Mouse (Mus musculus): Measurements from ENCODE around the gene Etfbkmt. TPM values are rescaled to one million over a fixed set of nuclear protein-coding genes. Genes with fewer than 3 reads are reported as not detected.
A peak's percentile ranks its signal among the peaks of the same experiment; 100 is the strongest.
"Not testable (repeated sequence)": the region's sequence is repeated elsewhere in the genome, so short reads cannot be mapped to it uniquely, and the experiment has no call there.

Gene Etfbkmt
- polyA plus RNA-seq, 1 experiment from 2014 or later, result 12.7 TPM

DNA sequence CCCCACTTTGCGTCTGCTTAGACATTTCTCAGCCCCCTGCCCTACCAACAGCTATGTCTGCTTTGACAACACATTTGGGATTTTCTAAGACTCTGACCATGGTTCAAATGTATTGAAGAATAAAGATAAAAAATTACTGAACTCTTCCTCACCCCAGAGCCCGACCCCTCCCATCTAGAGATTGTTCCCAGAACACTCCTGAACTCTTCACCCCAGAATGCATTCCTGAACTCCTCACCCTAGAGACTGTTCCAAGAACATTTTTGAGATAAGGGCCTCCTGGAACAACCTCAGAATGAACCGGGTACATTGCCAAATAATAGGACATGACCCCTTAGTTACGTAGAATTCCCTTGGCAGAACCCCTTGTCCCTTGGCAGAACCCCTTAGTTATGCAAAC, 27.4 kb downstream of the Etfbkmt start:
- H3K4me1 ChIP-seq; H3K4me3 ChIP-seq; H3K27ac ChIP-seq; H3K27me3 ChIP-seq; H3K4me2 ChIP-seq; ATAC-seq (ENCODE audit: insufficient number of reproducible peaks, low FRiP score, low TSS enrichment, low read depth); H3K9ac ChIP-seq; H3K9me3 ChIP-seq: not testable (repeated sequence)
- 83% methylated on average over 3 of the region's 4 CpGs for WGBS
- H3K36me3 ChIP-seq, result peaks cover 30% of the 10 kb centered on the region

DNA sequence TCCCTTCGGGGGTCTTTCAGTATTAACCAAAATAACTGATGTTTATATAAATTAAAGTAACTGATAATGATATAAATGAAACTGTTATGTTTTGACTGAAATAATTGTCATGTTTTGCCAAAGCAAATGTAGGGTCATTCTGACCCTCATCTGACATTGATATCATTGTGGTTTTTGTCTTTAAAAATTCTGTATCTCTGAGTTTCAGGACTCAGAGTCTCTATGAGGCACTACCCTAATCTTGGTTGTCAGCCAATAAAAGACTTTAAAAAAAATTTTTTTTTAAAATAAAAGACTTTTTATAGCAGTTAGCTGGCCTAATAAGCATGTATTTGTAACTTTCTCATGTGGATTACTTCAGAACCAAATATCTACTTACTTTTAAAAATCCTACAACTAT, 28.0 kb downstream of the Etfbkmt start:
- ATAC-seq (ENCODE audit: insufficient number of reproducible peaks, low FRiP score, low TSS enrichment, low read depth), result no peak
- no peaks in the 10 kb centered on the region for H3K9me3 ChIP-seq
- no peak overlapping the region for H3K4me3 ChIP-seq
- no peaks in the 10 kb centered on the region for H3K27me3 ChIP-seq
- H3K4me2 ChIP-seq, result no peak overlapping the region
- 95% methylated on average over 1 of the region's 1 CpGs for WGBS
- H3K36me3 ChIP-seq, result peaks cover 28% of the 10 kb centered on the region
- H3K27ac ChIP-seq, result no peak overlapping the region
- no peaks in the 10 kb centered on the region for H3K4me1 ChIP-seq
- H3K9ac ChIP-seq, result no peak overlapping the region

DNA sequence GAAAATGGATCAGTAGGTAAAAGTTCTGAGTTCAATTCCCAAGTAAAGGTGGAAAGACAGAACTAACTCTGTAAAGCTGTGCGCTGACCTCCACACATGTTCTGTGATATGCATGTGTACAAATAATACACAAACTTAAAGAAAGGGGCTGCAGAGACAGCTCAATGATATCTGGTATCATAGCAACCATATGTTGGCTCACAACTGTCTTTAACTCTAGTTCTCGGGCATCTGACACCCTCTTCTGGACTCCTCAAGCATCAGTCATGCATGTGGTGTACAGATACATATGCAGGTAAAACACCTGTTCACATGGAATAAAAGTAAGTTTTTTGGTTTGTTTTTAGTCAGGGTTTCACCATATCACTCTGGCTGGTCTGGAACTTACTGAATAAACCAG, 28.8 kb downstream of the Etfbkmt start:
- ATAC-seq (ENCODE audit: insufficient number of reproducible peaks, low FRiP score, low TSS enrichment, low read depth), result no peak
- WGBS, result 95% methylated on average over 2 of the region's 2 CpGs
- H3K27ac ChIP-seq, result no peak overlapping the region
- peaks cover 25% of the 10 kb centered on the region for H3K36me3 ChIP-seq
- H3K27me3 ChIP-seq, result no peaks in the 10 kb centered on the region
- H3K9ac ChIP-seq, result no peak overlapping the region
- no peaks in the 10 kb centered on the region for H3K9me3 ChIP-seq
- no peak overlapping the region for H3K4me3 ChIP-seq
- H3K4me1 ChIP-seq, result no peaks in the 10 kb centered on the region
- H3K4me2 ChIP-seq, result no peak overlapping the region

DNA sequence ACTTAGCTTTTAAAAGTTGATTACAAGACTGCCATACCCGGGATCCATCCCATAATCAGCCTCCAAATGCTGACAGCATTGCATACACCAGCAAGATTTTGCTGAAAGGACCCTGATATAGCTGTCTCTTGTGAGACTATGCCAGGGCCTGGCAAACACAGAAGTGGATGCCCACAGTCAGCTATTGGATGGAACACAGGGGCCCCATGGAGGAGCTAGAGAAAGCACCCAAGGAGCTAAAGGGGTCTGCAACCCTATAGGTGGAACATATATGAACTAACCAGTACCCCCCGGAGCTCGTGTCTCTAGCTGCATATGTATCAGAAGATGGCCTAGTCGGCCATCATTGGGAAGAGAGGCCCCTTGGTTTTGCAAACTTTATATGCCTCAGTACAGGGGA, 30.3 kb downstream of the Etfbkmt start:
- not testable (repeated sequence) for H3K4me3 ChIP-seq; H3K4me1 ChIP-seq; H3K9me3 ChIP-seq; H3K27ac ChIP-seq; H3K4me2 ChIP-seq; H3K27me3 ChIP-seq; ATAC-seq (ENCODE audit: insufficient number of reproducible peaks, low FRiP score, low TSS enrichment, low read depth); H3K9ac ChIP-seq
- 95% methylated on average over 4 of the region's 4 CpGs for WGBS
- H3K36me3 ChIP-seq, result peaks cover 25% of the 10 kb centered on the region

DNA sequence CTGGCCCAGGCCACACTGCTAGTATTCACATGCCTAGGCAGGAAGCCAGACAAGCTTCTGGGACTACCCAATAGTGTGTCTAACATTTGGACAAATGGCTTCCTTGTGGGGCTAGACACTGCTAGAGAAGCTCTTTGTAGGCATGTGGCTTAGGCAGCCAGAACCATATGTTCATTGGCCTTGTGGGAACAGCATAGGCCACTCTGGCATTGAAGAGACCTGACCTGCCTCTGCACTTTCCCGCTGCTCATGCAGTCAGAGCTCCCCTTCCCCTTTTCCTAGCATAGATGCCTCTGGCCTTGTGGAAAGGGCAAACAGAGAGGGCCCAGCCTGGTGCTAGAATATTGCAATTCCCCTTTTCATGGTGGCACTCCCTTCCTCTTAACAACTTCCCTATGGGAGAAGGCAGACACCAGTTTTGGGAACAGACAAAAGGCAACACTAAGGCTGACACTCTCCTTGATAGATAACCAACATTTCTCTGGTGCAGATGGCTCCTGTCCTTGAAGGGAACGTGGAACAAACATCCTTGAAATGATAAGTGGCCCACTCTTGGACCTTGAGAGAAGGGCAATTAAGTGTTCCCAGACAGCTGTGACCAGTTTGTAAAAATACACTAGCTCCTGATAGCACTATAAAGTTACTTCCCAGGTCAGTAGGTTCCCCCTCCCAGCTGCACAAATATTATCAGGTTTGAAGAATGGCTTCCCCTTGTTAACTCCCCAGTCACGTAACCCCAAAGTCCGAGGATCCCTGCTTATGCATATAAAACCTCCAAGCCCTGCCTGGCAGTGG, 34.4 kb downstream of the Etfbkmt start:
- no peaks in the 10 kb centered on the region for H3K27me3 ChIP-seq
- H3K4me3 ChIP-seq, result no peak overlapping the region
- no peaks in the 10 kb centered on the region for H3K9me3 ChIP-seq
- no peak overlapping the region for H3K4me2 ChIP-seq
- no peaks in the 10 kb centered on the region for H3K4me1 ChIP-seq
- H3K9ac ChIP-seq, result no peak overlapping the region
- H3K27ac ChIP-seq, result no peak overlapping the region
- peaks cover 36% of the 10 kb centered on the region for H3K36me3 ChIP-seq
- ATAC-seq (ENCODE audit: insufficient number of reproducible peaks, low FRiP score, low TSS enrichment, low read depth), result no peak
- 64% methylated on average over 4 of the region's 4 CpGs for WGBS

DNA sequence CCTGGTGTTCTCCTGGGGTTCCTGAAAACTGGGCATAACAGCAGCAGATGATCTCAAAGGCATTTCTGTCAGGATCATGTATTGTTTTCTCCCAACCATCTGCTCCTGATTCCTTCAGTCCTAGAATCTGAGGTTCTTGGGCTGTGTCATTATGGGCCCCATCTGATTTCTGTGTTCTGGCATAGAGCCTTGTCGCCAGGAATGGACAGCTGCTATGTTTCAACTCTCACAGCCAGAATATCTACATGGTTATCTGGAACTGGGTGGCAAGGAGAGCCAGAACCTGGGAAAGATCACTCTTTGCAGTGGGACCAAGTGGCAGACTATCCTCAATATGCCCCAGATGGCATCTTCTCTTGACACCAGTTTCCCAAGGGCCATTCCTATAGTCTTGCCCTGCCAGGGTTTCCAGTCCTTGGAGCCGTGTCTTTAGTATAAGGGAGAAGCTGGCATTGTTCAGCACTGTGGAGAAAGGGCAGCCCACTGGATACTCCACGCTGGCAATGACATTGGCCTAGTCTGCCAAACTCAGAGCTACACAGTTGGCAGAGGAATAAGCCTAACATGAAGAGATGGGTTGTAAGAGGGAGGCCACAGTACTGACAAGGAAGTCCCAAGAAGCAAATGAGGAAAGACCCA, 35.4 kb downstream of the Etfbkmt start:
- Histone ChIP-seq H3K9ac (no peak overlapping the region), H3K36me3 (peaks cover 41% of the 10 kb centered on the region), H3K4me1 (no peaks in the 10 kb centered on the region), H3K9me3 (no peaks in the 10 kb centered on the region), H3K4me2 (no peak overlapping the region), H3K4me3 (no peak overlapping the region), H3K27me3 (no peaks in the 10 kb centered on the region), H3K27ac (no peak overlapping the region)
- WGBS, result 96% methylated on average over 3 of the region's 3 CpGs
- ATAC-seq (ENCODE audit: insufficient number of reproducible peaks, low FRiP score, low TSS enrichment, low read depth), result no peak

DNA sequence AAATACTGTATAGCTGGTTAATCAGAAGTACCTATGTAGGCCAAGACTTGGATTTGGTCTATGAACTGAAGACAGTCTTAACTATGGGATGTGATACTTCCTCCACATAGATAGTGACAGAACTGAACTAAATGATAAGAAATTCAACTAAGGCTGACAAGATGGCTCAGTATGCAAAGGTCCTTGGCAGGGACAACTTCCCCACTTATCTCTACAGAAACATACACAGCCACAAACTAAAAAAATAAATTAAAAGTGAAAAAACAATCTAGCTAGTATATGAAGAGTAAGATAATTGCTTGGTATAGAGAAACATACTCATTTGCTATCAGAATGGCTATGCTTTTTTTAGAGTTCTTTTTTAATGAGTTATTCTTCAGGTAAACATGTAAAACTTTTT, 39.4 kb downstream of the Etfbkmt start:
- Histone ChIP-seq H3K4me2 (no peak overlapping the region), H3K9me3 (no peaks in the 10 kb centered on the region), H3K4me1 (no peaks in the 10 kb centered on the region), H3K4me3 (no peak overlapping the region), H3K27me3 (no peaks in the 10 kb centered on the region), H3K9ac (no peak overlapping the region), H3K27ac (no peak overlapping the region), H3K36me3 (peaks cover 64% of the 10 kb centered on the region)
- ATAC-seq (ENCODE audit: insufficient number of reproducible peaks, low FRiP score, low TSS enrichment, low read depth), result no peak

DNA sequence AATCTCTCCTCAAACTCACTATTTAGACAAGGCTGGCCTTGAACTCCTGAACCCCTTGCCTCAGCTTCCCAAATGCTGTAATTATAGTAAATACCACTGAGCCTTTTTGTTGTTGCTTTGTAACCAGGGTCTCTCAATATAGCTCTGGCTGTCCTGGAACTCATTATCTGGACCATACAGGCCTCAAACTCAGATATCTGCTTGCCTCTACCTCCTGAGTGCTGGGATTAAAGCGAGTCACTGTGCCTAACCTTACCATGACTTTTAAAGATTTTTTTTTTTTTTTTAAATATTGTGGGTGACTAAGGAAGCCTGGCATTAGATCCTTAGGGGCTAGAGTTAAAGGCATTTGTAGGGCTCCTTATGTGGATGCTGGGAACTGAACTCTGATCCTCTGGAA, 44.4 kb downstream of the Etfbkmt start:
- Histone ChIP-seq H3K36me3 (peaks cover 35% of the 10 kb centered on the region), H3K4me3 (no peak overlapping the region), H3K9me3 (no peaks in the 10 kb centered on the region), H3K4me2 (no peak overlapping the region), H3K27ac (no peak overlapping the region), H3K27me3 (no peaks in the 10 kb centered on the region), H3K4me1 (peaks cover 7% of the 10 kb centered on the region), H3K9ac (no peak overlapping the region)
- no peak for ATAC-seq (ENCODE audit: insufficient number of reproducible peaks, low FRiP score, low TSS enrichment, low read depth)
- 86% methylated on average over 1 of the region's 1 CpGs for WGBS

DNA sequence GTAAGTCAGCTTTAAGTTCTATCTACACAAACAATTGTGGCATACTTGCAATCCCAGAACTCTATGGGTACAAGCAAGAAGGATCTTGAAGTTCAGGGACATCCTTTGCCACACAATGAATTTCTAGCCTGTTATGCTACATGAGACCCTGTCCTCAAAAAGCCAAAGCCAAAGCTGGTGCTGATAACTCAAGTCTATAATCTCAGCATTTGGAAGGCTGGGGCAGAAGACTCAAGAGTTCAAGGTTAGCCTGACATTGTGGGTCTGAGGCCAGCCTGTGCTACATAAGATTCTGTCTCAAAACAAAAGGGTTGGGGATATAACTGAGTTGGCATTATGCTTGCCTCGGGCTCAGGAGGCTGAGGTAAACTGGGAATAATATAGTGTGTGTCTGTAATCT, 47.7 kb downstream of the Etfbkmt start:
- H3K36me3 ChIP-seq, result peaks cover 13% of the 10 kb centered on the region
- no peaks in the 10 kb centered on the region for H3K27me3 ChIP-seq
- H3K4me2 ChIP-seq, result peak overlapping the region; percentile 74
- no peak for ATAC-seq (ENCODE audit: insufficient number of reproducible peaks, low FRiP score, low TSS enrichment, low read depth)
- peaks cover 9% of the 10 kb centered on the region for H3K4me1 ChIP-seq
- no peak overlapping the region for H3K27ac ChIP-seq
- no peak overlapping the region for H3K9ac ChIP-seq
- peak overlapping the region; percentile 84 for H3K4me3 ChIP-seq
- no peaks in the 10 kb centered on the region for H3K9me3 ChIP-seq
- 65% methylated on average over 1 of the region's 1 CpGs for WGBS

DNA sequence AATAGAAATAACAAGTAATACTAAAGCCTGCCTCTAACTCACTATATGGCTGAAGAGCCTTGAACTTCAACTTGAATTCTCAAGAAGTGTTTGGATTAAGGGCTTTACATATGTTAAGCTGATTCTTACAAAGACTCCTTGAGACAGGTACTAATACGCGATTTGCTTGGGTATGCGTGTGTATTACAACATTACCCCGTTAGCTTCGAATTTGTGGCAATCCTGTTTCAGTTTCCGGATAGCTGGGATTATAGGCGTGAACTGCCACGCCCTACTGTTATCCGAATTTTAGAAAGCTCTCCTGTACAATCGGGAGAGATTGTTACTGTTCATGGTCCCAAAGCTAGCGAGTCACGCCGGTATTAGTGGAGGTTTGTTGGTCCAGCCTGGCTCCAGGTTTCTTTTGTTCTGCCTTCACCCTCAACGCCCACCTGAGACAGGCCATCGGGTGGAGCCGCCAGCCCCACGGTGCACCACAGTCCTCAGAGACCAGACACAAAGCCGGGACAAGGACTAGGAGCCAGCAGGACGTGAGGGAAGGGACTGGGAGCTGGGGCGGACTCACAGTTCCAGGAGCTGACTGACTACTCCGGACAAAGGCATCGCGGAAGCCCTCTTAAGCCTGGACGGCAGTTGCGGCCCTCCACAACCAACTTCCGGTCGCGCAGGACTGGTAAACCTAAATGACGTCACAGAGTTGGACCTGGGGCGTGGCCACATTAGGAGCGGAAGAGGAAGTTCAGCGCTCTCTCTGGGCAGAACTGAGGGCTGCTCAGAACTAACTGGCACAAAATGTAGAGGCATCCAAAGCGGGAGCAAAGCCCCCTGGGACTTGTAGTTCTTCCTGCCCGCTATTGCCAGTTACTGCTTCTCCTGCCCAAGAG, 48.6 kb downstream of the Etfbkmt start, which contains the start of gene Amn1:
Gene Amn1 (minus strand): TSS at position 672 of the 884 bp plus-strand sequence.
- H3K4me2 ChIP-seq, result peak within 1 kb of the TSS; percentile 74
- peak within 1 kb of the TSS; percentile 95 for H3K9ac ChIP-seq
- H3K27ac ChIP-seq, result peak within 1 kb of the TSS; percentile 91
- no peaks in the 10 kb centered on the region for H3K9me3 ChIP-seq
- peaks cover 9% of the 10 kb centered on the region for H3K4me1 ChIP-seq
- peak within 1 kb of the TSS; percentile 84 for H3K4me3 ChIP-seq
- WGBS, result under 1% methylated on average over 34 of the region's 34 CpGs
- 0 out of 2 replicates have a peak, but pooled peaks cover 10% of the 10 kb centered on the region for H3K36me3 ChIP-seq
- peak; percentile 98 for ATAC-seq (ENCODE audit: insufficient number of reproducible peaks, low FRiP score, low TSS enrichment, low read depth)
- H3K27me3 ChIP-seq, result no peaks in the 10 kb centered on the region

DNA sequence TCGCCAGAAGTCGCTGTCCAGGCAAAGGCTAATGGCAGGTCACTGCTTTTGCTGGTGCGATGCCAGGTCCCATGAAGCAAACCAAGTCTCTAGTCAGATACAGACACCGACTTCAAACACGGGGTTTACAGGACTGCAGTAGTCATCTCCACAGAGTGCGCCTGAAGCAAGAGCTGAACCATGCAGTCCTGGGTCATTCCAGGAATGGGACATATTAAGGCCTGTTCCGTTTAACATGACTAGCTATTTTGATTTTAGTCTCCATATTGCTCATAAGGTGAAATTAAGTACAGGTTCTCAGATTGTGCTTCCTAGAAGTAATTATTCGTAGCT, 49.2 kb downstream of the Etfbkmt start:
- Histone ChIP-seq H3K4me3 (peak overlapping the region; percentile 84), H3K4me1 (peaks cover 9% of the 10 kb centered on the region), H3K9me3 (no peaks in the 10 kb centered on the region), H3K4me2 (peak overlapping the region; percentile 74), H3K9ac (peak overlapping the region; percentile 35; the same call in 1 of the 2 replicates), H3K36me3 (0 out of 2 replicates have a peak, but pooled peaks cover 8% of the 10 kb centered on the region), H3K27me3 (no peaks in the 10 kb centered on the region), H3K27ac (peak overlapping the region; percentile 91)
- peak; percentile 60 for ATAC-seq (ENCODE audit: insufficient number of reproducible peaks, low FRiP score, low TSS enrichment, low read depth)
- WGBS, result 31% methylated on average over 8 of the region's 8 CpGs
